Mouse (Mus musculus) c-Kit-positive CD71-positive TER-119-negative erythroid progenitor cells, embryonic 14.5 days (primary cell): ENCODE measurements around the gene Ahnak.
A peak's percentile ranks its signal among the peaks of the same experiment; 100 is the strongest.
"Not testable (repeated sequence)": the region's sequence is repeated elsewhere in the genome, so short reads cannot be mapped to it uniquely, and the experiment has no call there.

Experiments
- DNase-seq: peaks from one replicate; pipeline ENCODE4 v3.0.0-alpha.2; 2013; ENCODE audit warnings: low read depth

Ahnak gene

GRCm38 (mm10) chr19:9041074-9041473 is 52.0 kb downstream of the Ahnak start:
- DNase-seq, result no peak

GRCm38 (mm10) chr19:9043123-9043522 is 54.0 kb downstream of the Ahnak start:
- DNase-seq, result no peak

- no peak for DNase-seq
These were observed 55.2 kb downstream of the Ahnak start for GRCm38 (mm10) chr19:9044291-9044690.

DNA sequence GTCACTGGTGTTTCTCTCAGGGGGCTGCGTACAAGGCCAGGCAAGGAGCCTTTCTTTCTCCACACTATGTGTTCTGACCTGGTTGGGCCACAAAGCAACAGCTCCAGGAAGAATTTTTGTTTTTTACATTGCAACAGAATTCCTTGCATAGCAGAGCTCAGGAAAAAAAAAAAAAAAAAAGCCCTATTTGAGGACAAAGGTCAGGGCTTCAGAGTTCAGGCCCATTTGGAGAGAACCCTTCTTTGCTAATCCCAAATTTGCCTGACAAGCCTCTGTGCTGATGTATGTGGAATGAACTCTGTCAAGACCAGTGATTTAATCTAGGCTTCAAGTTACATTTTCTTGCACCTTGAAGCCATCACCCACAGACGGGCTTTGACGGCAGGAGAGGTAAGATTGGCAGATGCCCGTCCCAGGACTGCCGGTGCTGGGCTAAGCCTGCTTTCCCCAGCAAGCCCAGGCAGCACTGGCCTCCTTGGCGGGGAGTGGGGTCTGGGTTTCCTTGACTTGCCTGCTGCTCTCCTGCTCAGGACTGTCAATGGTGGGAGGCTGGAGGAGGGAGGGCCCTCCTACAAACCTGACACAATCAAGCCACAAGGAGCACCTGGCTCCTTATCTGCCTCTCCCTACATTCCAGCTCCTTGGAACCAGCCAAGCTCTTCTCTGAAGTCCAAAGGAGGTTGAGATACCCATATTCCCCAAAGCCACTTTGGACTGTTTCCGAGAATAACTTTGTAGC is 58.3 kb downstream of the Ahnak start:
- DNase-seq, result no peak

DNA sequence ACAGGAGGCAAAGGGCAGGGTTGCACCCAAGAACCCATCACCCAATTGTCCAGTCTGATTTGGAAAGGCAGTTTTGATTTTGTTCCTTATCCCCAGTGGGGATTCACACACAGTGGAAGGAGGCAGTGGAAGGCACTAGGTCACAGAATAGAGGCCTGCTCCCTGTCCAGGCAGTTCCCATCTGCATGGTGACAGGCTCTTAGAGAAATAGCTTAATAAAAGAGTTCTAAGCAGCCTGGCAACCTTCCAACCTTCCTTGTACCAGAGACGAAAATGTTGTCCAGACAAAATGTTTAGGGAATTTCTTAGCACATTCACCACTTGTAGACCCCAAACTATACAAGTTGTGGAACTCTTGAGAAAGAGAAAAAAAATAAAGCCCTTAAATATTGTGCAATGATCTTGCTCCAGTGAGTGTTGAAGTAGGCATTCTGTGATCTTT is 58.9 kb downstream of the Ahnak start:
- no peak for DNase-seq

- DNase-seq, result no peak
These were observed 60.0 kb downstream of the Ahnak start for GRCm38 (mm10) chr19:9048981-9049687.

DNA sequence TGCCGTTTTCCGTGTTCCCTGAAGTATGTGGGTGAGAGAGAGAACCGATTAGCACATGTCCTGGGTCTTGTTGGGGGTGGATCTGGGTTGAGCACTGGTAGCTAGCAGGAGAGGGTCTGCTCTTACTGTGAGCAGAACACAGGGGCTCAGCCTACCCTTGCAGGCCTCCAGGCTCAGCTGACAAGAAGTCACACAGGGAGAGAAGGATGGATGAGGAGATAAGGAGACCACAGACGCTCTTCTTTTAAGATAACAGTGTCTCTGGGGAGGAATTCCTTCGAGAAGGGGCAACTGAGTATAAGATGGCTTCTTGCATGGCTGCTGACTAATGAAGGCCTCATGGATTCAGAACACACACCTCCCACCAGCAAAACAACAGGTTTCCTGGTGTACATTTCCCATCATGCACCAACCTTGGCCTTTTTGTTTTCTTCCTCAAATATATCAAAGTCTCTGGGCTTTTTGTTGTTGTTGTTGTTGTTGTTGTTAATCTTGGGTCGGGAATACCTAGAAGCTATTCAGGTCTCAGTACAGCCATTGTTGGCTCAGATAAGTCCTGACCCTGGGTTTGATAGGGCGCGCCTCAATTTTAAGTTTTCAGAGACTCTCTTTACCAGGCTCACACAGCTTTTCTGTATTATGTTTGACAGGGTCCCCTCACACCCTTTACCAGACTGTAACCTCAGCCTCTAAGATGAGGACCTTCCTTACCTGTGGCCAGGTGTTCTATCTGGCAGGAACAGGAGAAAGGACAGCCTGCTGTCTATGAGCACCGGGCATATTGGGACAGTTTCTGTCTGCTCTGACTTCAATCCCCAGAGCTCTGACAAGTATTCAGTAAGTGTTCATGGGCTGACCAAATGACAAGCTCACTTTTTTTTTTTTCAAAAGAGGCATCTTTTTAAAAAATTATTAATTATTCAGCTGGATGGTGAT is 61.5 kb downstream of the Ahnak start:
- peak; percentile 65 for DNase-seq

- DNase-seq, result not testable (repeated sequence)
These were observed 62.9 kb downstream of the Ahnak start for GRCm38 (mm10) chr19:9051985-9052384.

GRCm38 (mm10) chr19:9052803-9053431 is 63.8 kb downstream of the Ahnak start:
- DNase-seq, result no peak

DNA sequence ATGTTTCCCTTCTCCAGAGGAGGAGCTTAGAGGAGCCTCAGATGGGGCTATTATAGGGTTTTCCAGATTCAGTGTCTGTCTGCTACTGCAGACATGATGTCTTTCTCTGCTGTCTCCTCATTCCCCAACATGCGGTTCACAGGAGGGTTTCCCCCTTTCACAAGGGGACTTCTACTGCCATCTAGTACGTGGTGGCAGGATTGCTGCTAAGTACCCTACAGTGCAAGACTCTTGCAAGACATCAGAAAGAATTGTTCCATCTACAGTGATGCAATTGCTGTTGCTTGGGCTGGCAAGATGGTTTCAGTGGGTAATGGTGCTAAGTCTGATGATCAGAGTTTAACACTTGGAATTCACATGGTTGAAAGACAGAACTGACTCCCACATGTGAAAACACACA is 66.1 kb downstream of the Ahnak start:
- DNase-seq, result no peak

DNA sequence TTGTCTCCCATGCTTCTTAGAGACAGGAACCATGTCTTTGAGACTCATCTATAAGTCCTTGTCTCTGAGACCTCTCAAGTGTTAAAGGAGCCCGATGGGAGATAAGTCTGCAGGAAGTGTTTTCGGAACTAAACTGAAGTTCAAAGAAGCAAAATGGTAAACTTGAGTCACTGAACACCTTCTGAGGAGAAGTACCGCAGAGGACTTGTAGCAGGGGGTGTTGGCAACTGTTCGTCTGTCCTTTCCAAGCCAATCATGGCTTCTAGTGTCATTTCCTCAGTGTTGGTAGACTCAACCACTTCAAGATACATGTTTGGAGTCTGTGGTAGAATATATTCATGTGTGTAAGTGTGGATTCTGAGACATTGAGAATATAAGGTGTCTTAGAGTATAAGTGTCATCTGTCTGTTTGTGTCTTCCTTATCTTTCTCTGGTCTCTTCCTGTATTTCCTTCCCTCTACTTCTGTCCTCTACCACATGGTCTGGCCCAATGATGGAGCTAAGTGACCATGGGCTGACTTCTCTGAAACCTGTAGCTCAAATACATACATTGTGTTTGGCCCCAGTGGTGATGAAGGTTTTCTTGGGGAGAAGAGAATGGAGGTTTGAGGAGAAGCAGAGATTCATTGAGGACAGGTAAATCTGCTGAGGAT is 66.7 kb downstream of the Ahnak start:
- DNase-seq, result no peak

DNA sequence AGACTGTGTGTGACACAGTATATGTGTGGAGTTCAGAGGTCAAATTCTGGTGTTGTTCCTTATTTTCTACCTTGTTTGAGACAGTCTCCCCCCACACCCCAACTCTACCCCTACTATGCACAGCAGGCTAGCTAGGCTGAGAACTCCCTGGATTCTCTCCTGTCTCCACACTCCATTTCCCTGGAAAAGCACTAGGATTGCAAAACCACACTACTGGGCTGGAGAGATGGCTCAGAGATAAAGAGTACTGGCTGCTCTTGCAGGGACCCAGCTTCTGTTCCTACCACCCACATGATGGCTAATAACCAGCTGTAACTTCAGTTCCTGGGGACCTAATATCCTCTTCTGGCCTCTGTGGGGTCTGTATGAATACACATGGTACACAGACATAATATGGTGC is 68.6 kb downstream of the Ahnak start:
- no peak for DNase-seq

DNA sequence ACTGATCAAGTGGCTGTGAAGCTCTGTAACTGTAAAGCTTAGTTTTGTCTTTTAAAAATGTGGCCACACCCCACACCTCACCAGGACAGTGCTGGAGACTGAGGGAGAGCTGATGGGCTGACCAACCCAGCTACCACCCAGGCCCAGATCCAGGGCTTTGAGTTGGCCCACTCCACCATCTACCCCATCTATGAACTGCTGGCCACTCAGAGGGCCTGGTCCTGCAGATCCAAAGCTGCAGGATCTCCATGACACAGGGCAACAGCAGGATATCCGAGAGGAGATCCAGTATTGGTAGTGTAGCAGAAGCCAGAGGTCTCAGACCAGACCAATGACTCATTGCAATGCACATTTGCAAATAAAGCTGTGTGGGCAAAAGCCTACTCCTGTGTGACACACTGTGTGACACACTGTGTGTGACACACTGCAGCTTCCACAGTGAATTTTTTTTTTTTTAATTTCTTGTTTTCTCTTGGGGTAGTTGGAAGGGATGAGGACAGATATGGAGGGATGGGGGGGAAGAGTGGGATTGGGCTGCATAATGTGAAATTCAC is 69.3 kb downstream of the Ahnak start:
- no peak for DNase-seq

DNA sequence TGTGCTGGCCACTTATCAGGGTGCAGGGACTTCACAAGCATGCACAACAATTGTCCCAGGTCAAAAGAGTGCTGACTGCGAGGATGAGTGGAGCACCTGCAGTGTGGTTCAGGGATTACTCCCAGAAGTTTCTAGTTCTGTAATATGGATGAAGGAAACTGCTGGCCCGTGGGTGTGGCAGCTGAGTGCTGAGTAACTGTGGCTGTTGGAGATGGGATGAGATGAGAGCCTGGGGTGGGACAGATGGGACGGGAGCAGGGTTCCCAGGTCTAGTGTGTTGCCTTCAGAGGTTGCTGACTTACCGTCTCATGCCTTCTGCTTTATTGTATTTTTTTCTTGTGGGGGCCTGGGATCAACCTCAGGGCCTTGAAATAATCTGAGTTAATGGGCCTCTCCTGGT is 69.9 kb downstream of the Ahnak start:
- no peak for DNase-seq

GRCm38 (mm10) chr19:9059391-9059790 is 70.3 kb downstream of the Ahnak start:
- no peak for DNase-seq

GRCm38 (mm10) chr19:9060103-9060502 is 71.0 kb downstream of the Ahnak start:
- DNase-seq, result no peak

DNA sequence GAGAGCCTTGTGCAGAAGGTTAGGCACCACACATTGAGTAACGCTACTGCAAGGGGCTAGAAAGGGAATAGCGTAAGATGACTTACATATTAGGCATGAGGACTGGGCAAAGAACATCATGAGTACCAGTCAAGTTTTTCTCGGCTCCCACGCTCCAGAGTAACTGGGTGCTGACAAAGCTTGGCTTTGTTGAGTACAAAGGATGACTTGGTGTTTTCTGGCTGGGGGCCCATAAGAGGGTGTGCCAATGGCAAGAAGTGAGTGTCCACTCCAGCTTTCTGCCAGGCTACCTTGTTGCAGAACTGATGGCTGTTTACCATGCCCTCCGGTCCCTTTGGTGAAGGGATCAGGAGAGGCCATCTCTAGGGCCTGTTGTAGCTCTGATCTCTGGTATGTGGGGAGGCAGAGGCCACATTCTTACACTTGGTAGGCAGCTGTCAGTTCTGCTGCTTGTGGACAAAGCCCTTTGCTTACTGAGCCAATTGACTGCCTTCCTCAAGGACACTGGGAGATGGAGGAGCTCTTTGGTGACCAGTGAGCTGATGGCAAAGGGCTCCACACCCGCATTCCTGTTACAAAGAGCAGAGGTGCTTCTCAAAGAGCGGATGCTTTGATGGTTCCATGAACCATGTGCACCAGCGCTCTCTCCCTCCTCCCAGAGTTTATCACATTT is 72.3 kb downstream of the Ahnak start:
- DNase-seq, result no peak

- DNase-seq, result no peak
These were observed 73.7 kb downstream of the Ahnak start for GRCm38 (mm10) chr19:9062822-9063221.

DNA sequence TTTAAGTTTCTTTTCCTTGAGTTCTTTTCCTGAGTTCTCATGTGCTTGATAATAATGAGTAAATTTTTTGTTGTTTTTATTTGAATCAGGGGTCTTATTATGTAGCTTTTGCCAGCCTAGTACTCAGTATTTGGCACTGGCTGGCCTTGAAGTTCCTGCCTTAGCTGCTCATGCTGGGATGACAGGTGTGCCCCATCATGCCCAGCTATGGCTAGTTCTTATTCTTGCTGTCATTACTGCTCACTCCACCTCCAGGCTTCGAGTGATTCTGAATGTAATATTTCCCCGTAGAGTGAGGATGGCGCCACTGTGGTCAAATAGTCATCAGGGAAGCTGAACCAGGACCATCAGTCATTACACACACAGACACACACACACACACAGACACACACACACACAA is 74.7 kb downstream of the Ahnak start:
- DNase-seq, result no peak
